Mouse (Mus musculus): Measurements from ENCODE around the gene Bend3. TPM values are rescaled to one million over a fixed set of nuclear protein-coding genes. Genes with fewer than 3 reads are reported as not detected.

The Bend3 gene
- polyA plus RNA-seq, 1 experiment from 2014 or later = 3.2 TPM

- Histone ChIP-seq H3K27ac (ENCODE audit: low read depth, low read length) (no peak overlapping the region), H3K4me3 (ENCODE audit: low read depth, low read length) (peak overlapping the region; percentile 4; the same call in 1 of the 2 replicates), H3K27me3 (replicated peaks; ENCODE audit: control insufficient read depth, insufficient read depth, low read length) (no peaks in the 10 kb centered on the region), H3K36me3 (ENCODE audit: control insufficient read depth, insufficient read depth, low read length) (no peaks in the 10 kb centered on the region), H3K9me3 (replicated peaks; ENCODE audit: control insufficient read depth, low read length) (no peaks in the 10 kb centered on the region), H3K9ac (ENCODE audit: low read length) (peak overlapping the region; percentile 38; the same call in 1 of the 2 replicates), H3K4me1 (ENCODE audit: control insufficient read depth, insufficient read depth, low read length) (peaks cover 3% of the 10 kb centered on the region; the same call in 1 of the 2 replicates), H3K4me2 (ENCODE audit: low read length) (peak overlapping the region; percentile 38)
- DNase-seq (ENCODE audit: low spot score) (peak; percentile 93), ATAC-seq (peak; percentile 96)
- 27% methylated on average over 16 of the region's 16 CpGs for WGBS
These were observed 26.6 kb upstream of the Bend3 start for GRCm38 (mm10) chr10:43451848-43452662.

GRCm38 (mm10) chr10:43452663-43452996, 26.0 kb upstream of the Bend3 start:
- Histone ChIP-seq H3K4me3 (ENCODE audit: low read depth, low read length) (no peak overlapping the region), H3K9ac (ENCODE audit: low read length) (peak overlapping the region; percentile 38; the same call in 1 of the 2 replicates), H3K27ac (ENCODE audit: low read depth, low read length) (no peak overlapping the region), H3K9me3 (replicated peaks; ENCODE audit: control insufficient read depth, low read length) (no peaks in the 10 kb centered on the region), H3K36me3 (ENCODE audit: control insufficient read depth, insufficient read depth, low read length) (no peaks in the 10 kb centered on the region), H3K4me1 (ENCODE audit: control insufficient read depth, insufficient read depth, low read length) (peaks cover 3% of the 10 kb centered on the region; the same call in 1 of the 2 replicates), H3K27me3 (replicated peaks; ENCODE audit: control insufficient read depth, insufficient read depth, low read length) (no peaks in the 10 kb centered on the region), H3K4me2 (ENCODE audit: low read length) (peak overlapping the region; percentile 38)
- DNase-seq (ENCODE audit: low spot score) (no peak), ATAC-seq (no peak)
- 16% methylated on average over 5 of the region's 5 CpGs for WGBS

- WGBS = 78% methylated on average over 1 of the region's 1 CpGs
- no peak overlapping the region for H3K4me2 ChIP-seq (ENCODE audit: low read length)
- no peak overlapping the region for H3K4me3 ChIP-seq (ENCODE audit: low read depth, low read length)
- H3K9ac ChIP-seq (ENCODE audit: low read length) = no peak overlapping the region
- peaks cover 3% of the 10 kb centered on the region; the same call in 1 of the 2 replicates for H3K4me1 ChIP-seq (ENCODE audit: control insufficient read depth, insufficient read depth, low read length)
- no peaks in the 10 kb centered on the region for H3K27me3 ChIP-seq (replicated peaks; ENCODE audit: control insufficient read depth, insufficient read depth, low read length)
- no peak overlapping the region for H3K27ac ChIP-seq (ENCODE audit: low read depth, low read length)
- H3K36me3 ChIP-seq (ENCODE audit: control insufficient read depth, insufficient read depth, low read length) = no peaks in the 10 kb centered on the region
- DNase-seq (ENCODE audit: low spot score) (no peak), ATAC-seq (no peak)
- no peaks in the 10 kb centered on the region for H3K9me3 ChIP-seq (replicated peaks; ENCODE audit: control insufficient read depth, low read length)
These were observed 24.4 kb upstream of the Bend3 start for GRCm38 (mm10) chr10:43454219-43454618.

- H3K36me3 ChIP-seq (ENCODE audit: control insufficient read depth, insufficient read depth, low read length) = no peaks in the 10 kb centered on the region
These were observed 24.0 kb upstream of the Bend3 start for GRCm38 (mm10) chr10:43454671-43455070.

GRCm38 (mm10) chr10:43462821-43463220, 15.8 kb upstream of the Bend3 start:
- 88% methylated on average over 5 of the region's 5 CpGs for WGBS
- Histone ChIP-seq H3K4me1 (ENCODE audit: control insufficient read depth, insufficient read depth, low read length) (no peaks in the 10 kb centered on the region), H3K27me3 (replicated peaks; ENCODE audit: control insufficient read depth, insufficient read depth, low read length) (no peaks in the 10 kb centered on the region)

More at GRCm38 (mm10) chr10:43454671-43455070, 24.0 kb upstream of the Bend3 start:
- H3K4me3 ChIP-seq (ENCODE audit: low read depth, low read length) = no peak overlapping the region
- H3K9me3 ChIP-seq (replicated peaks; ENCODE audit: control insufficient read depth, low read length) = no peaks in the 10 kb centered on the region
- peaks cover 3% of the 10 kb centered on the region; the same call in 1 of the 2 replicates for H3K4me1 ChIP-seq (ENCODE audit: control insufficient read depth, insufficient read depth, low read length)
- ATAC-seq (no peak), DNase-seq (ENCODE audit: low spot score) (no peak)
- H3K4me2 ChIP-seq (ENCODE audit: low read length) = no peak overlapping the region
- 95% methylated on average over 3 of the region's 3 CpGs for WGBS
- no peaks in the 10 kb centered on the region for H3K27me3 ChIP-seq (replicated peaks; ENCODE audit: control insufficient read depth, insufficient read depth, low read length)
- no peak overlapping the region for H3K27ac ChIP-seq (ENCODE audit: low read depth, low read length)
- H3K9ac ChIP-seq (ENCODE audit: low read length) = no peak overlapping the region

GRCm38 (mm10) chr10:43463227-43463626, 15.4 kb upstream of the Bend3 start:
- H3K36me3 ChIP-seq (ENCODE audit: control insufficient read depth, insufficient read depth, low read length) = no peaks in the 10 kb centered on the region
- no peak for ATAC-seq
- H3K4me2 ChIP-seq (ENCODE audit: low read length) = no peak overlapping the region
- H3K27ac ChIP-seq (ENCODE audit: low read depth, low read length) = no peak overlapping the region
- WGBS = 83% methylated on average over 3 of the region's 3 CpGs
- H3K4me3 ChIP-seq (ENCODE audit: low read depth, low read length) = no peak overlapping the region
- DNase-seq (ENCODE audit: low spot score) = no peak
- H3K27me3 ChIP-seq (replicated peaks; ENCODE audit: control insufficient read depth, insufficient read depth, low read length) = no peaks in the 10 kb centered on the region
- H3K9ac ChIP-seq (ENCODE audit: low read length) = no peak overlapping the region
- no peaks in the 10 kb centered on the region for H3K4me1 ChIP-seq (ENCODE audit: control insufficient read depth, insufficient read depth, low read length)
- no peaks in the 10 kb centered on the region for H3K9me3 ChIP-seq (replicated peaks; ENCODE audit: control insufficient read depth, low read length)

More at GRCm38 (mm10) chr10:43462821-43463220, 15.8 kb upstream of the Bend3 start:
- DNase-seq (ENCODE audit: low spot score) (no peak), ATAC-seq (no peak)
- Histone ChIP-seq H3K4me3 (ENCODE audit: low read depth, low read length) (no peak overlapping the region), H3K4me2 (ENCODE audit: low read length) (no peak overlapping the region), H3K9me3 (replicated peaks; ENCODE audit: control insufficient read depth, low read length) (no peaks in the 10 kb centered on the region), H3K9ac (ENCODE audit: low read length) (no peak overlapping the region), H3K36me3 (ENCODE audit: control insufficient read depth, insufficient read depth, low read length) (no peaks in the 10 kb centered on the region), H3K27ac (ENCODE audit: low read depth, low read length) (no peak overlapping the region)

- H3K27ac ChIP-seq (ENCODE audit: low read depth, low read length) = no peak overlapping the region
- WGBS = 91% methylated on average over 2 of the region's 2 CpGs
- ATAC-seq (no peak), DNase-seq (ENCODE audit: low spot score) (no peak)
- H3K9me3 ChIP-seq (replicated peaks; ENCODE audit: control insufficient read depth, low read length) = no peaks in the 10 kb centered on the region
- H3K9ac ChIP-seq (ENCODE audit: low read length) = no peak overlapping the region
- no peaks in the 10 kb centered on the region for H3K4me1 ChIP-seq (ENCODE audit: control insufficient read depth, insufficient read depth, low read length)
- H3K4me2 ChIP-seq (ENCODE audit: low read length) = no peak overlapping the region
- no peaks in the 10 kb centered on the region for H3K36me3 ChIP-seq (ENCODE audit: control insufficient read depth, insufficient read depth, low read length)
- no peaks in the 10 kb centered on the region for H3K27me3 ChIP-seq (replicated peaks; ENCODE audit: control insufficient read depth, insufficient read depth, low read length)
- H3K4me3 ChIP-seq (ENCODE audit: low read depth, low read length) = no peak overlapping the region
These were observed 12.4 kb upstream of the Bend3 start for GRCm38 (mm10) chr10:43466223-43466622.

GRCm38 (mm10) chr10:43467659-43468058, 11.0 kb upstream of the Bend3 start:
- H3K9me3 ChIP-seq (replicated peaks; ENCODE audit: control insufficient read depth, low read length) = no peaks in the 10 kb centered on the region
- no peaks in the 10 kb centered on the region for H3K4me1 ChIP-seq (ENCODE audit: control insufficient read depth, insufficient read depth, low read length)
- DNase-seq (ENCODE audit: low spot score) (no peak), ATAC-seq (no peak)
- no peaks in the 10 kb centered on the region for H3K27me3 ChIP-seq (replicated peaks; ENCODE audit: control insufficient read depth, insufficient read depth, low read length)
- H3K9ac ChIP-seq (ENCODE audit: low read length) = no peak overlapping the region
- no peaks in the 10 kb centered on the region for H3K36me3 ChIP-seq (ENCODE audit: control insufficient read depth, insufficient read depth, low read length)
- no peak overlapping the region for H3K27ac ChIP-seq (ENCODE audit: low read depth, low read length)
- H3K4me3 ChIP-seq (ENCODE audit: low read depth, low read length) = no peak overlapping the region
- no peak overlapping the region for H3K4me2 ChIP-seq (ENCODE audit: low read length)
- 46% methylated on average over 13 of the region's 13 CpGs for WGBS

- Histone ChIP-seq H3K4me3 (ENCODE audit: low read depth, low read length) (no peak overlapping the region), H3K27me3 (replicated peaks; ENCODE audit: control insufficient read depth, insufficient read depth, low read length) (no peaks in the 10 kb centered on the region), H3K4me2 (ENCODE audit: low read length) (no peak overlapping the region), H3K27ac (ENCODE audit: low read depth, low read length) (no peak overlapping the region), H3K36me3 (ENCODE audit: control insufficient read depth, insufficient read depth, low read length) (no peaks in the 10 kb centered on the region), H3K4me1 (ENCODE audit: control insufficient read depth, insufficient read depth, low read length) (no peaks in the 10 kb centered on the region), H3K9ac (ENCODE audit: low read length) (no peak overlapping the region), H3K9me3 (replicated peaks; ENCODE audit: control insufficient read depth, low read length) (no peaks in the 10 kb centered on the region)
- ATAC-seq = no peak
- WGBS = 96% methylated on average over 6 of the region's 6 CpGs
- no peak for DNase-seq (ENCODE audit: low spot score)
These were observed 10.3 kb upstream of the Bend3 start for GRCm38 (mm10) chr10:43468293-43468692.

All from forebrain, embryonic 14.5 days (tissue).